ENCODE assay signal across 33 mouse cellular contexts in genomic region chr12:12882931-12883553, GRCm38 (mm10). TPM values are rescaled to one million over a fixed set of nuclear protein-coding genes. Genes with fewer than 3 reads are reported as not detected.
"Had no signal": no experiment of that assay in that cellular context is flagged by ENCODE, and none has a peak within 500 bp of the region (broad histone marks: within the 10 kb centered on the region; RNA-seq: fewer than 3 reads in every experiment).

No protein-coding gene starts in this region.

- H3K4me3 ChIP-seq: limb, embryonic 10.5 days; limb, embryonic 12.5 days; limb, embryonic 13.5 days; limb, embryonic 15.5 days; liver, embryonic 12.5 days; liver, embryonic 13.5 days; liver, embryonic 15.5 days; lung, embryonic 15.5 days; megakaryocyte, embryonic 14.5 days; midbrain, embryonic 10.5 days; midbrain, embryonic 12.5 days; midbrain, embryonic 13.5 days; midbrain, embryonic 15.5 days; myocyte; neural tube, embryonic 12.5 days had no signal

- H3K9ac ChIP-seq: limb, embryonic 12.5 days; limb, embryonic 13.5 days; limb, embryonic 15.5 days; liver, embryonic 12.5 days; liver, embryonic 13.5 days; liver, embryonic 14.5 days; liver, embryonic 15.5 days; liver, postnatal 0 days; lung, embryonic 14.5 days; lung, embryonic 15.5 days; midbrain, embryonic 12.5 days; midbrain, embryonic 13.5 days; midbrain, embryonic 15.5 days; neural tube, embryonic 12.5 days had no signal

- ATAC-seq: liver, embryonic 12.5 days; liver, postnatal 0 days; lung, postnatal 0 days; midbrain, embryonic 13.5 days; midbrain, embryonic 15.5 days; midbrain, embryonic 16.5 days had no signal

- H3K27ac ChIP-seq: limb, embryonic 10.5 days; limb, embryonic 12.5 days; limb, embryonic 13.5 days; limb, embryonic 15.5 days; liver, embryonic 12.5 days; liver, embryonic 13.5 days; liver, embryonic 14.5 days; liver, embryonic 15.5 days; lung, embryonic 15.5 days; macrophage; midbrain, embryonic 10.5 days; midbrain, embryonic 12.5 days; midbrain, embryonic 13.5 days; midbrain, embryonic 15.5 days; neural tube, embryonic 12.5 days had no signal

- H3K36me3 ChIP-seq: limb, embryonic 10.5 days; limb, embryonic 12.5 days; limb, embryonic 13.5 days; limb, embryonic 15.5 days; liver, embryonic 12.5 days; liver, embryonic 13.5 days; liver, embryonic 15.5 days; lung, embryonic 15.5 days; midbrain, embryonic 10.5 days; midbrain, embryonic 12.5 days; midbrain, embryonic 13.5 days; midbrain, embryonic 15.5 days; neural tube, embryonic 12.5 days had no signal

- H3K4me1 ChIP-seq: limb, embryonic 13.5 days; limb, embryonic 15.5 days; liver, embryonic 12.5 days; liver, embryonic 13.5 days; liver, embryonic 15.5 days had no signal

- H3K9me3 ChIP-seq: limb, embryonic 10.5 days; limb, embryonic 12.5 days; limb, embryonic 13.5 days; limb, embryonic 15.5 days; liver, embryonic 12.5 days; liver, embryonic 13.5 days; liver, embryonic 15.5 days; lung, embryonic 15.5 days; megakaryocyte, embryonic 14.5 days; midbrain, embryonic 10.5 days; midbrain, embryonic 12.5 days; midbrain, embryonic 13.5 days; midbrain, embryonic 15.5 days; neural tube, embryonic 12.5 days had no signal

- H3K4me2 ChIP-seq: limb, embryonic 12.5 days; limb, embryonic 13.5 days; limb, embryonic 15.5 days; liver, embryonic 11.5 days; liver, embryonic 12.5 days; liver, embryonic 13.5 days; liver, embryonic 15.5 days; lung, embryonic 14.5 days; lung, embryonic 15.5 days; midbrain, embryonic 11.5 days; midbrain, embryonic 12.5 days; midbrain, embryonic 13.5 days; midbrain, embryonic 15.5 days; neural tube, embryonic 12.5 days had no signal

- H3K27me3 ChIP-seq: limb, embryonic 12.5 days; limb, embryonic 13.5 days; limb, embryonic 15.5 days; liver, embryonic 12.5 days; liver, embryonic 13.5 days; liver, embryonic 15.5 days; lung, embryonic 15.5 days; midbrain, embryonic 12.5 days; midbrain, embryonic 13.5 days; midbrain, embryonic 15.5 days; neural tube, embryonic 12.5 days had no signal

- DNase-seq: left cerebral cortex, postnatal 4 days; liver; liver, embryonic 13.5 days; liver, postnatal 0 days; lung, adult 18-20 months; lung, adult 2 months; lung, embryonic 14.5 days; lung, postnatal 10 days; lung, postnatal 14 days; lung, postnatal 36 days; lung, postnatal 4 days; midbrain, embryonic 14.5 days had no signal

RNA-seq across cellular contexts. Expression of gene Mycn, which starts 58.7 kb away (rescaled TPM):
- total RNA-seq: monocyte, adult 5-6 weeks had no signal
- polyA plus RNA-seq: macrophage had no signal
